Comparison of ENCODE assay signal across 23 mouse cellular contexts in genomic region chr13:58677521-58677920, GRCm38 (mm10).
DNase-seq lines count a peak whose midpoint lies in the region; ATAC-seq and TF ChIP-seq lines count a peak whose summit lies in the region.
"Had no signal": no experiment of that assay in that cellular context is flagged by ENCODE, and none has a peak within 500 bp of the region (broad histone marks: within the 10 kb centered on the region; RNA-seq: fewer than 3 reads in every experiment).

No protein-coding gene starts in this region.

- H3K27ac ChIP-seq in kidney, postnatal 0 days: no peak overlapping the region; the same call in 1 of the 2 replicates
- H3K27ac ChIP-seq: embryonic facial prominence, embryonic 10.5 days; embryonic facial prominence, embryonic 12.5 days; forebrain, embryonic 13.5 days; forebrain, embryonic 15.5 days had no signal

- no peak for ATAC-seq in kidney, postnatal 0 days (replicated peaks; ENCODE audit: low FRiP score, low read depth)
- ATAC-seq: activated CD4-positive, CD25-positive, alpha-beta regulatory T cell, adult 4 months; CD4-positive, CD25-positive, alpha-beta regulatory T cell, adult 4 months; forebrain, embryonic 13.5 days; forebrain, embryonic 15.5 days; Patski had no signal

- 48% methylated on average over 7 of the region's 7 CpGs for WGBS in kidney, postnatal 0 days

- H3K9ac ChIP-seq in kidney, postnatal 0 days (ENCODE audit: low read depth, low read length): no peak overlapping the region
- H3K9ac ChIP-seq: embryonic facial prominence, embryonic 12.5 days; forebrain, embryonic 13.5 days; forebrain, embryonic 15.5 days had no signal

- no peaks in the 10 kb centered on the region for H3K36me3 ChIP-seq in kidney, postnatal 0 days (ENCODE audit: insufficient read depth, low read length)
- H3K36me3 ChIP-seq: embryonic facial prominence, embryonic 10.5 days; embryonic facial prominence, embryonic 12.5 days; forebrain, embryonic 15.5 days; G1E had no signal

- H3K9me3 ChIP-seq in kidney, postnatal 0 days (replicated peaks; ENCODE audit: low read length): no peaks in the 10 kb centered on the region
- H3K9me3 ChIP-seq: embryonic facial prominence, embryonic 10.5 days; embryonic facial prominence, embryonic 12.5 days; forebrain, embryonic 13.5 days had no signal

- no peak overlapping the region for H3K4me2 ChIP-seq in kidney, postnatal 0 days (ENCODE audit: low read length)
- H3K4me2 ChIP-seq: embryonic facial prominence, embryonic 12.5 days; forebrain, embryonic 13.5 days; forebrain, embryonic 15.5 days had no signal

- no peak overlapping the region for H3K4me3 ChIP-seq in kidney, postnatal 0 days (replicated peaks; ENCODE audit: low read depth, low read length)
- H3K4me3 ChIP-seq: embryonic facial prominence, embryonic 10.5 days; embryonic facial prominence, embryonic 12.5 days; forebrain, embryonic 13.5 days; forebrain, embryonic 15.5 days had no signal

- no peak for TF ChIP-seq CTCF in kidney, postnatal 0 days (IDR thresholded peaks at IDR 0.05; ENCODE audit: low read depth)

- no peaks in the 10 kb centered on the region for H3K27me3 ChIP-seq in kidney, postnatal 0 days (ENCODE audit: insufficient read depth, low read length)
- H3K27me3 ChIP-seq: CH12.LX; embryonic facial prominence, embryonic 12.5 days; forebrain, embryonic 13.5 days; forebrain, embryonic 15.5 days had no signal

- DNase-seq in kidney, postnatal 0 days (ENCODE audit: low spot score): peak; percentile 25
- no peak for DNase-seq in kidney, postnatal 36 days
- peak; percentile 25 for DNase-seq in retina, postnatal 1 day
- no peak for DNase-seq in retina, embryonic 14.5 days (ENCODE audit: low spot score)
- DNase-seq in testis, postnatal 14 days (ENCODE audit: low spot score): no peak
- DNase-seq: adrenal gland, adult 8-10 months; adrenal gland, postnatal 14 days; adrenal gland, postnatal 36 days; B cell, adult 2 months; cerebellum, adult 11-12 months; cerebellum, adult 2 months; cerebellum, adult 9-10 months; cerebellum, postnatal 10 days; cerebellum, postnatal 25 days had no signal

- no peaks in the 10 kb centered on the region for H3K4me1 ChIP-seq in kidney, postnatal 0 days (replicated peaks; ENCODE audit: insufficient read depth, low read length)
- H3K4me1 ChIP-seq: forebrain, embryonic 13.5 days; forebrain, embryonic 15.5 days had no signal

Comparison
In these comparisons a context has a peak if more than half of its experiments do, and no peak if none do; other contexts are left out.
1. DNase-seq: peak in kidney, postnatal 0 days (single experiment) and retina, postnatal 1 day (single experiment); none in kidney, postnatal 36 days (0 of 2), retina, embryonic 14.5 days (single experiment) and testis, postnatal 14 days (single experiment).